Mouse (Mus musculus): Measurements from ENCODE around the gene Hp1bp3. TPM values are rescaled to one million over a fixed set of nuclear protein-coding genes. Genes with fewer than 3 reads are reported as not detected.

Hp1bp3 gene
- total and polyA plus RNA-seq, 2 experiments from 2014 or later: 62.4 to 78.1 TPM

DNA sequence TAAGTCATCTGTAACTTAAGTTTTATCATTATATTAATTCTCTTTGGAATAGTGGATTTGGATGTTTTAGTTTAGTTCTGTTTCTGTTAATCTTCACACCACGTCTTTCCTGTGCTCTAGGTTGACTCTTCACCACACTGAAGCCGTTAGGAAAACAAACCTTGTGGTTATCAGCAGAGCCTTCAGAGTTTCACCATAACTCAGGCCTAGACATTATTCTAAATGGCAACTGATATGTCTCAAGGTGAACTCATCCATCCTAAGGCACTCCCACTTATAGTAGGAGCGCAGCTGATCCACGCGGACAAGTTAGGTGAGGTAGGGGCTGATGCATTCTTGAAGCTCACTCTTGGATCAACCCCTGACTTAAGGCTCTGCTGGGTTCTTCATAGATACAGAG, 5.3 kb downstream of the Hp1bp3 start:
- Histone ChIP-seq H3K4me1 (ENCODE audit: control insufficient read depth, insufficient read depth) (peaks cover 15% of the 10 kb centered on the region), H3K4me3 (ENCODE audit: low read depth, low read length) (no peak overlapping the region), H3K27me3 (ENCODE audit: control insufficient read depth, insufficient read depth, low read length) (no peaks in the 10 kb centered on the region), H3K27ac (ENCODE audit: low read depth) (no peak overlapping the region), H3K9ac (replicated peaks; ENCODE audit: low read depth, low read length) (no peak overlapping the region), H3K36me3 (replicated peaks; ENCODE audit: control insufficient read depth, insufficient read depth, low read length) (peaks cover 47% of the 10 kb centered on the region), H3K9me3 (replicated peaks; ENCODE audit: control insufficient read depth, low read length) (no peaks in the 10 kb centered on the region), H3K4me2 (ENCODE audit: low read depth, low read length) (no peak overlapping the region)
- 72% methylated on average over 5 of the region's 5 CpGs for WGBS
- TF ChIP-seq EP300 (IDR thresholded peaks at IDR 0.05; ENCODE audit: low read depth) (no peak), CTCF (IDR thresholded peaks at IDR 0.05; ENCODE audit: low read depth) (no peak)
- ATAC-seq (ENCODE audit: insufficient read depth, low read depth) (no peak), DNase-seq (ENCODE audit: low spot score) (no peak)

DNA sequence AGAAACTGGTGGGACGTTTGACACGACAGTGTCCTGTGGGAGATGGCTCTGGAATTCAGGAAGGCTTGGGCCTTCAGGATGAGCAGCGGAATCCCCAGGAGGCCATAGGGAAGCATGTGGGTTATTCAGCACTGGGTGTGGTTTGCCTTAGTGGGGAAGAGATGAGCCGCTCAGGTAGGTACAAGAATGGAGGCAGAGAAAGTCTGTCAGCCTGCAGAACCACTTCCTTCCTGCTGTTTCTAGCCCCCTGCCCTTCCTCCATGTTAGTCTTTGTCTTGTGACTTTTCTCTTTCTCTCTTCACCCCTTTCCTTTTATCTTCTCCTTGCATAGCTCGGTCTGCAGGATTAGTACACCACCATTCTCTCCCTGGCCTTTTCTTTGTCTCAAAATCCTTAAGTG, 6.3 kb downstream of the Hp1bp3 start:
- no peak for TF ChIP-seq CTCF (IDR thresholded peaks at IDR 0.05; ENCODE audit: low read depth)
- TF ChIP-seq EP300 (IDR thresholded peaks at IDR 0.05; ENCODE audit: low read depth): no peak
- DNase-seq (ENCODE audit: low spot score): no peak
- WGBS: 79% methylated on average over 5 of the region's 5 CpGs
- Histone ChIP-seq H3K27me3 (ENCODE audit: control insufficient read depth, insufficient read depth, low read length) (no peaks in the 10 kb centered on the region), H3K4me1 (ENCODE audit: control insufficient read depth, insufficient read depth) (peaks cover 15% of the 10 kb centered on the region), H3K9ac (replicated peaks; ENCODE audit: low read depth, low read length) (no peak overlapping the region), H3K27ac (ENCODE audit: low read depth) (no peak overlapping the region), H3K36me3 (replicated peaks; ENCODE audit: control insufficient read depth, insufficient read depth, low read length) (peaks cover 56% of the 10 kb centered on the region), H3K4me3 (ENCODE audit: low read depth, low read length) (no peak overlapping the region), H3K4me2 (ENCODE audit: low read depth, low read length) (no peak overlapping the region), H3K9me3 (replicated peaks; ENCODE audit: control insufficient read depth, low read length) (no peaks in the 10 kb centered on the region)
- ATAC-seq (ENCODE audit: insufficient read depth, low read depth): no peak

DNA sequence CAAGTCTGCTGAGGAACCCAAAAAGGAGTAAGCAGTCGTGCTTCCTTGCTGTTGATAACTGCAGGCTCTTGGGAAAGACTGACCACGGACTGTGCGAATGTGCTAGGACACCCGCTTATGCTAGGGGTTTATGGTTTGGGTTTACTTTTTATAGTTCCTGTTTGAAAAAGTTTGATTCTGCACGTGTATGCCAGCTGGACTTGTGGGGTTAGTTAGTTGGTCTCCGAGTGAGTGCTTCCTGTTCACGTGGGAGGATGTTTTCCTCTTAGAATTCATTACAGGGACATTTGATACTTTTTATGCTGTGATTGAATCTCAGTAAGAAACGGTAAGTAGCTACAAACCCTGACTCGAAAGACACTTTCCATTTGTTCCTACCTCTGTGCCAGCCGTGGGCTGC, 7.5 kb downstream of the Hp1bp3 start:
- no peak overlapping the region for H3K9ac ChIP-seq (replicated peaks; ENCODE audit: low read depth, low read length)
- H3K4me2 ChIP-seq (ENCODE audit: low read depth, low read length): no peak overlapping the region
- ATAC-seq (ENCODE audit: insufficient read depth, low read depth) (no peak), DNase-seq (ENCODE audit: low spot score) (no peak)
- peaks cover 68% of the 10 kb centered on the region for H3K36me3 ChIP-seq (replicated peaks; ENCODE audit: control insufficient read depth, insufficient read depth, low read length)
- no peaks in the 10 kb centered on the region for H3K27me3 ChIP-seq (ENCODE audit: control insufficient read depth, insufficient read depth, low read length)
- H3K27ac ChIP-seq (ENCODE audit: low read depth): no peak overlapping the region
- H3K4me3 ChIP-seq (ENCODE audit: low read depth, low read length): no peak overlapping the region
- no peaks in the 10 kb centered on the region for H3K9me3 ChIP-seq (replicated peaks; ENCODE audit: control insufficient read depth, low read length)
- H3K4me1 ChIP-seq (ENCODE audit: control insufficient read depth, insufficient read depth): peaks cover 8% of the 10 kb centered on the region
- TF ChIP-seq CTCF (IDR thresholded peaks at IDR 0.05; ENCODE audit: low read depth) (no peak), EP300 (IDR thresholded peaks at IDR 0.05; ENCODE audit: low read depth) (no peak)
- 72% methylated on average over 10 of the region's 10 CpGs for WGBS

DNA sequence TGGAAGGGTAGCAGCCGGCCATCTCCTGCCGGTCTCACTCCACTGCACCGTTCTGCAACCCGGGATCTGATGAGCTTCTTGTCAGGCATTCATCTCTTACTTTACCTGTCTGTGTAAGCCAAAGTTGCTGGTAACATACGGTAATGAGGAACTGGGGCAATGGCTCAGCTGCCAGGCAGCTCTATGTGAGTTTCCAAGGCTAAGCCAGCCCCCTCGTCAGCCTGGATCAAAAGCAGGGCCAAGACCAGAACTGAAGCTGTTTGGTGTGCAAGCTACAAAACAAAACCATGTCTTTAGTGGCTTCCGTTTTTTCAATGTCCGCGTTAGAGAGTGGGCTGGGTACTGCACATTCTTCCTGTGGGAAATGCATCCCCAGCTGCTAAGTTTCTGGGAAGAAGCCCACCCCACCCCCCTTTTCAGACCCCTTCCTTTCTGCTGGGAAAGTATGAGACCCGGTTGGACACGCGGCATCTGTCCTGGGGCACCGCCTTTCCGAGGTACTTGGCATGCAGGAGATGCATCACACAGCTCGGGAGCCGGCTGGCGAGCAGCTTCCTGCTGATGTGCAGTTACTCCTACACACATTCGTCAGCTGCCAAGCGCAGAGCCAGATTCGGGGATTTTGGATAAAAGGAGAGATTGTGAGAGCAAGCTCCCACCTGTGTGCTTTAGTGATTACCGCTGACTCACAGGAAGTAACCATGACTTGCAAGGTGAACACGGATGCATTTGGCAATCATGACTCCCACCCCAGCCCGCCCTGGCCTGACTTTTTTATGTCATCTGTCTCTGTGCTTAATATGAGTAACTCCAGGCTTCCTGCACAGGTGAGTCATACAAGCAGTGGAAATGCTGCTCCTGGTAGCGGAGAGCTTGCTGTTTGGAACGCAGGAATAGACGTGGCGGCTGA, 30.9 kb downstream of the Hp1bp3 start:
- Histone ChIP-seq H3K4me2 (ENCODE audit: low read depth, low read length) (no peak overlapping the region), H3K36me3 (replicated peaks; ENCODE audit: control insufficient read depth, insufficient read depth, low read length) (peaks cover 47% of the 10 kb centered on the region), H3K4me1 (ENCODE audit: control insufficient read depth, insufficient read depth) (peaks cover 10% of the 10 kb centered on the region), H3K9ac (replicated peaks; ENCODE audit: low read depth, low read length) (no peak overlapping the region), H3K27ac (ENCODE audit: low read depth) (no peak overlapping the region), H3K9me3 (replicated peaks; ENCODE audit: control insufficient read depth, low read length) (no peaks in the 10 kb centered on the region), H3K4me3 (ENCODE audit: low read depth, low read length) (no peak overlapping the region), H3K27me3 (ENCODE audit: control insufficient read depth, insufficient read depth, low read length) (peaks cover 27% of the 10 kb centered on the region)
- 55% methylated on average over 27 of the region's 27 CpGs for WGBS
- no peak for DNase-seq (ENCODE audit: low spot score)
- no peak for ATAC-seq (ENCODE audit: insufficient read depth, low read depth)
- TF ChIP-seq EP300 (IDR thresholded peaks at IDR 0.05; ENCODE audit: low read depth) (no peak), CTCF (IDR thresholded peaks at IDR 0.05; ENCODE audit: low read depth) (no peak)

DNA sequence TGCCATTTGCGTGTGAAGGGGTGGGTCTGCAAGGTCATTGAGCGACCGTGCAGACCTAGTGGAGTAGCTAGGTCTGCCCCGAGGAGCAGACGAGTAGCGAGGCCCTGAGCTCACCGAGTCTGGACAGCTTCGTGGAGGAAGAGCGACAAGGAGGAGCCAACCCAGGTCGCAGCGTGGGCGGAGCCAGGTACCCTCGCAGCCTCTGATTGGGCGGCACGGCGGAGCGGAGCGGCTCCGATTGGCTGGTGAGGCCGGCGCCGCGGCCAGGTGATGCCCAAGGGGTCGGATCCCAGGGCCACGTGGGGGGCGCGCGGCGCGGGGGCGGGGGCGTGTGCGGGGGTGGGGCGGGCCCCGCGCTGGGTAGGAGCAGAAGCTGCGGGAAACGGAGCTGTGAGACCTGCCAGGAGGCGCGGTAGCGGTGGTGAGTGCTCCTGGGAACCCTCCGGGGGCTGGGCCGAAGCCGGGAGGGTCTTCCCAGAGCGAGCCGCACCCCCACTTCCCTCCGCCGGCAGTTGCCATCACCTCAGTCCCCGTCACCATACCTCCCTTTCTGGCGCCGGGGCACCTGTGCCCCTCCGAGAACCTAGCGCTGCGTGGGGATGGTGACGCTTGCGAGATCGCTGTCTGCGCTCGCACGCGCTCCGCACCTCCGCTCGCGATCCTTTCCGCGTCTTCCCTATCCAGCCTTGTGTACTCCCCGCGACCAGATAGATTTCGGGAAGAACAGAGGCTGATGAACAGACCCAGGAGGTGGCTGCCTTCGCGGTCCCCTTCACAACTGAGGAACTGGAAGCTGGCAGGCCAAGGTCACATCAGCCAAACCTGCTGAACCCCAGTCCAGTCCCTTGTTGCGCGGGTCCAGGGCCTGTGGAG, 34.2 kb downstream of the Hp1bp3 start, which contains the start of the genes Sh2d5 and Kif17:
TSS of gene Sh2d5 (plus strand) at position 316 of the 873 bp plus-strand sequence.
TSS of gene Kif17 (plus strand) at position 348 of the 873 bp plus-strand sequence.
- no peak for TF ChIP-seq CTCF (IDR thresholded peaks at IDR 0.05; ENCODE audit: low read depth)
- no peak for TF ChIP-seq EP300 (IDR thresholded peaks at IDR 0.05; ENCODE audit: low read depth)
- Histone ChIP-seq H3K4me1 (ENCODE audit: control insufficient read depth, insufficient read depth) (peaks cover 17% of the 10 kb centered on the region), H3K9me3 (replicated peaks; ENCODE audit: control insufficient read depth, low read length) (no peaks in the 10 kb centered on the region), H3K36me3 (replicated peaks; ENCODE audit: control insufficient read depth, insufficient read depth, low read length) (0 out of 2 replicates have a peak, but pooled peaks cover 14% of the 10 kb centered on the region), H3K4me2 (ENCODE audit: low read depth, low read length) (peak within 1 kb of the TSS; percentile 91), H3K27me3 (ENCODE audit: control insufficient read depth, insufficient read depth, low read length) (peaks cover 37% of the 10 kb centered on the region), H3K4me3 (ENCODE audit: low read depth, low read length) (peak within 1 kb of the TSS; percentile 50), H3K9ac (replicated peaks; ENCODE audit: low read depth, low read length) (peak within 1 kb of the TSS; percentile 12; the same call in 1 of the 2 replicates), H3K27ac (ENCODE audit: low read depth) (no peak within 1 kb of the TSS)
- 1% methylated on average over 62 of the region's 74 CpGs for WGBS
- DNase-seq (ENCODE audit: low spot score) (peak; percentile 28), ATAC-seq (ENCODE audit: insufficient read depth, low read depth) (peak; percentile 72)
